Mouse (Mus musculus) stomach, embryonic 14.5 days (tissue): Measurements from ENCODE around the gene Slc44a3. TPM values are rescaled to one million over a fixed set of nuclear protein-coding genes. Genes with fewer than 3 reads are reported as not detected.

Experiments used
- ATAC-seq: fragments of 200-750 bp; cut with Nextera tagmentation; 2 replicates; pipeline ENCODE4 v1.8.0; 2017; ENCODE audit warnings: low read depth, moderate TSS enrichment; ENCODE audit not compliant: insufficient number of reproducible peaks, insufficient read depth, low FRiP score
- H3K27ac ChIP-seq: fragments of 300-500 bp; sonication (generic); 2 replicates; pipeline ENCODE4 v1.5.1; 2014; ENCODE audit warnings: mild to moderate bottlenecking, low read length, moderate library complexity, mixed read lengths
- H3K27me3 ChIP-seq: fragments of 300-500 bp; sonication (generic); 2 replicates; pipeline ENCODE4 v1.6.1; 2014; ENCODE audit warnings: low read length, control low read depth, mixed read lengths; ENCODE audit not compliant: control insufficient read depth, insufficient read depth
- H3K36me3 ChIP-seq: fragments of 300-500 bp; sonication (generic); 2 replicates; pipeline ENCODE4 v1.6.1; 2014; ENCODE audit warnings: mild to moderate bottlenecking, control low read depth, low read length, moderate library complexity, mixed read lengths; ENCODE audit not compliant: control insufficient read depth, insufficient read depth
- H3K4me1 ChIP-seq: fragments of 300-500 bp; sonication (generic); 2 replicates; pipeline ENCODE4 v1.6.1; 2014; ENCODE audit warnings: low read length, control low read depth, mixed read lengths; ENCODE audit not compliant: control insufficient read depth, insufficient read depth
- H3K4me2 ChIP-seq: fragments of 300-500 bp; sonication (generic); replicated peaks from 2 replicates; pipeline ENCODE4 v1.6.1; 2014; ENCODE audit warnings: low read depth, low read length, control low read depth
- H3K4me3 ChIP-seq: fragments of 300-500 bp; sonication (generic); 2 replicates; pipeline ENCODE4 v1.5.1; 2014; ENCODE audit warnings: low read depth, low read length, control low read depth
- H3K9ac ChIP-seq: fragments of 300-500 bp; sonication (generic); replicated peaks from 2 replicates; pipeline ENCODE4 v1.6.1; 2014; ENCODE audit warnings: low read depth, mild to moderate bottlenecking, control low read depth, low read length, moderate library complexity, mixed read lengths
- H3K9me3 ChIP-seq: fragments of 300-500 bp; sonication (generic); 2 replicates; pipeline ENCODE4 v1.6.1; 2016; ENCODE audit warnings: low read depth, low read length, control low read depth; ENCODE audit not compliant: control insufficient read depth
- WGBS: fragments of 180-500 bp; shearing (Covaris S2); extraction: QIAGEN DNeasy Blood & Tissue Kit; methylation state at CpG from one replicate; pipeline ENCODE4 v1.1.7; 2014; 5-methylcytosine and 5-hydroxymethylcytosine counted together
- polyA plus RNA-seq: library from polyadenylated mRNA; unstranded; fragments of >200 nt; fragmentation: Nextera tagmentation; extraction: Ambion mirVana; gene quantifications from 2 replicates; pipeline ENCODE4 v1.2.1, GENCODE M21; 2014

Gene Slc44a3
- polyA plus RNA-seq, 1 experiment from 2014 or later, result 29.9 TPM

DNA sequence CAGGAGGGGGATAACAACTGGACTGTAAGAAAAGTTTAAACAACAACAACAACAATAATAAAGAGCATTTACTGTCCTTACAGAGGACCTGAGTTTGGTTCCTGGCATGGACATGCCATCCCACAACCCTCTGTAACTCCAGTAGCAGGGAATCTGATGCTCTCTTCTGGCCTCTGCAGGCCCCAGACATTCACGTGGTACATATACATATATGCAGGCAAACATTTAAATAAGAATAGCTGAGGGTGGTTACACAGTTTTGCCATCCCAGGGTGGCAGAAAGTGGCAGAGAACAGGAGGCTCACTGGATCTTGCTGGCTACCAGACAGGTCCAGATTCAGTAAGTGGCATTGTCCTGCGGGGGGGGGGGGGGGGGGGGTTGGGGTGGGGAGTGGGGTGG lies 64.1 kb downstream of the Slc44a3 start:
- H3K9me3 ChIP-seq, result no peaks in the 10 kb centered on the region
- no peak overlapping the region for H3K4me2 ChIP-seq
- 12% methylated on average over 2 of the region's 2 CpGs for WGBS
- no peak overlapping the region for H3K9ac ChIP-seq
- H3K4me1 ChIP-seq, result peaks cover 13% of the 10 kb centered on the region
- H3K27ac ChIP-seq, result no peak overlapping the region; the same call in 1 of the 2 replicates
- H3K4me3 ChIP-seq, result no peak overlapping the region
- H3K27me3 ChIP-seq, result no peaks in the 10 kb centered on the region
- no peaks in the 10 kb centered on the region for H3K36me3 ChIP-seq
- no peak for ATAC-seq

DNA sequence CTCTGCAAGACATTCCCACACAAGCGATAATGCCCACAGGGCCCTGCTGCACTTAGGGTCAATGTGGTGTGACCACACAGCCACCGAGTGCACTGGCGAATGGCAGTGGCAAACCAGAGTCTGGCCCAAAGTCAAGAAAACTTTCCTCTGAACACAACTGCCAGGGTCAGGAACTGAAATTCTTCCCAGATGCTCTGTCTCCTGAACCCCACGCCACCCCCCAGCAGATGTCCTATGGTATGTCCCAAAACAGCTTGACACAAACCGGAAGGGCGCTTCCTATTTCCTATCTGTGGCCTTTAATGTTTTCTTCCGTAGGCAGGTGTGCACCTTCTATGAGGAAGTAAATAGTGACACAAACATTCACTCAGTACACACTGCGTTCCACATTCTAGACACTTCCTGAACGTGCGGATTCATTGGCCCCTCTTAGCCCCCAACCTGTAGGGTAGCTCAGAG lies 65.1 kb downstream of the Slc44a3 start:
- Histone ChIP-seq H3K9ac (no peak overlapping the region), H3K4me2 (no peak overlapping the region), H3K4me1 (peaks cover 13% of the 10 kb centered on the region), H3K4me3 (no peak overlapping the region), H3K36me3 (no peaks in the 10 kb centered on the region; the same call in 1 of the 2 replicates), H3K27ac (no peak overlapping the region), H3K27me3 (no peaks in the 10 kb centered on the region), H3K9me3 (no peaks in the 10 kb centered on the region)
- 77% methylated on average over 10 of the region's 10 CpGs for WGBS
- ATAC-seq, result no peak

DNA sequence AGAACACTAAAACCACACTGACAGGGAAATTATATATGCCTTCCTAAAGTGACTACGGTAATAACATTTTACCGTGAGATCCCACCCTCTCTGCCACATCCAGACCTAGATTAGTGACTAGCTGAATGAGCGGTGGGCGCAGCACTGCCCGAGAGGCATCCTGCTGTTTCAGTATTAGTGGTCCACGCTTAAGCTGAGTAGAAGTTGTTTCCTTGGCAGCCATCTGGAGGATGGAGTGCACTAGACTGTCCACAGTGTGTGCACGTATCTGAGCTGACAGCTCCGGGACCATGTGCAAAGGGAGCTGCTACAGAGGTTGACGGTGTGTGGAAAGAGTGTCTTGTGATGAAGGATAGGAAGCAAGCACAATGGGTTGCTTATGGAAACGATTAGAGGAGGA lies 66.4 kb downstream of the Slc44a3 start:
- Histone ChIP-seq H3K4me2 (no peak overlapping the region), H3K36me3 (peaks cover 1% of the 10 kb centered on the region), H3K4me1 (peaks cover 11% of the 10 kb centered on the region; the same call in 1 of the 2 replicates), H3K9me3 (no peaks in the 10 kb centered on the region), H3K9ac (no peak overlapping the region), H3K4me3 (no peak overlapping the region), H3K27me3 (no peaks in the 10 kb centered on the region), H3K27ac (no peak overlapping the region)
- ATAC-seq, result no peak
- WGBS, result 70% methylated on average over 10 of the region's 10 CpGs

DNA sequence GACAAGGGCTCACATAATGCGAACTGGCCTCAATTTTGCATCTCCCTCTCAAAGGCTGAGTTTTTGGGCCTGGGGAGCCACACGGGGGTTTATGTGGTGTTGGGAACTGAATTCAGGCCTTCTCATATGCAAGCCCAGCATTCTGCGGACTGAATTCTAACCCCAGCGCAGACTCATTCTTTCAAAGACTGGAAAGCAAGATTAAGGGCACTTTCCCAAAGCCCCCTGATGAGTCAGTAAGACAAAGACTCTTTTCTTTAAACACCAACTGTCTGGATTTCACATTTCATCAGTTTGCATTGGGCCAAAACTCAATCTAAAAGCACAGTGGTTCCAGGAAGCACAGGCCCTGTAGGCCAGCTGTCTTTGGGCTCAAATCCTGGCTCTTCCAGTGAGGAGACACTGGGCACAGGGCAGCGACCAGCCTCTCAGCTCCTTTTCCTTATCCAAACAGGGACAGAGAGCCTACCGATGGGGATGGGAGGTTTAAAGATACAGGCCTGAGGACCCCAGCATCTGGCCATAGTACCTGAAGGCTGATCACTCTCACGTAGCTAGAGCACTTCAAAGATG lies 67.4 kb downstream of the Slc44a3 start:
- no peak for ATAC-seq
- Histone ChIP-seq H3K9ac (no peak overlapping the region), H3K36me3 (peaks cover 10% of the 10 kb centered on the region), H3K4me2 (no peak overlapping the region), H3K27ac (no peak overlapping the region), H3K9me3 (no peaks in the 10 kb centered on the region), H3K4me3 (no peak overlapping the region), H3K27me3 (no peaks in the 10 kb centered on the region), H3K4me1 (peaks cover 7% of the 10 kb centered on the region; the same call in 1 of the 2 replicates)
- WGBS, result 68% methylated on average over 7 of the region's 7 CpGs

DNA sequence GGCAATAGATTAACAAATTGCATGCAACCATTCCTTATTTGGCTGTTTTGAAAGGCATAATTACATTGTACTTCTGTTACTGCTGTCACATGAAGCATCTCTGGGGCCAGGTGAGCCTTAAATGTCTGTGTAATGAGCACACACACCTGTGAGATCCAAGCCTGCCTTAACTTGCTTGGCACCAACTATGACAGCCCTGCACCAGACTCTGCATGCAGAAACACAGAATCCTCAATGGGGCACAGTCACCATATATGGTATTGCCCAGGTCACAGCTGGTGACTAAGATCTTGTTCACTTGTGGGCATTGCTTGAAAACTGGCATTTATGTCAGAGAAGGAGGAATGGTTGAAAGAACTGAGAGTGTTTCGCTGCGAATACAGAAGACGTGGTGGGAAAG lies 69.4 kb downstream of the Slc44a3 start:
- no peak overlapping the region for H3K4me3 ChIP-seq
- H3K4me1 ChIP-seq, result no peaks in the 10 kb centered on the region
- ATAC-seq, result no peak
- no peak overlapping the region for H3K4me2 ChIP-seq
- no peak overlapping the region for H3K27ac ChIP-seq
- H3K9me3 ChIP-seq, result no peaks in the 10 kb centered on the region
- H3K27me3 ChIP-seq, result no peaks in the 10 kb centered on the region
- H3K36me3 ChIP-seq, result peaks cover 26% of the 10 kb centered on the region
- 89% methylated on average over 3 of the region's 3 CpGs for WGBS
- no peak overlapping the region for H3K9ac ChIP-seq

DNA sequence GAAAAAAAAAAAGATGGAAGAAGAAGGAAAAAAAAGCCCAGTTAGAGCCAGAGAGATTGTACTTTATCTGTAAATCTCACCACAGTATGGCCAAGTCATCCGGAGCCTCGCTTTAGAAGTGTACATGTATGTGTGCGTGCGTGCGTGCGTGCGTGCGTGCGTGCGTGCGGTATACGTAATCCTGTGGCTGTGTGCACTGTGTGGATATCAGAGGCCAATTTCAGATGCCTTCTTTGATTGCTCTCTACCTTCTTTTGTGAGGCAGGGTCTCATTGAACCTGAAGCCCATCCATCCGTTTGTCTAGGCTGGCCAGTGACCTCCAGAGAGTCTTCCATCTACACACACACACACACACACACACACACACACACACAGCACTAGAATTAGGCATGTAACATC lies 70.7 kb downstream of the Slc44a3 start:
- no peaks in the 10 kb centered on the region for H3K9me3 ChIP-seq
- 94% methylated on average over 13 of the region's 13 CpGs for WGBS
- H3K9ac ChIP-seq, result no peak overlapping the region
- no peaks in the 10 kb centered on the region for H3K27me3 ChIP-seq
- H3K4me3 ChIP-seq, result no peak overlapping the region
- H3K36me3 ChIP-seq, result peaks cover 38% of the 10 kb centered on the region
- no peak overlapping the region for H3K27ac ChIP-seq
- H3K4me2 ChIP-seq, result no peak overlapping the region
- no peaks in the 10 kb centered on the region for H3K4me1 ChIP-seq
- ATAC-seq, result no peak

DNA sequence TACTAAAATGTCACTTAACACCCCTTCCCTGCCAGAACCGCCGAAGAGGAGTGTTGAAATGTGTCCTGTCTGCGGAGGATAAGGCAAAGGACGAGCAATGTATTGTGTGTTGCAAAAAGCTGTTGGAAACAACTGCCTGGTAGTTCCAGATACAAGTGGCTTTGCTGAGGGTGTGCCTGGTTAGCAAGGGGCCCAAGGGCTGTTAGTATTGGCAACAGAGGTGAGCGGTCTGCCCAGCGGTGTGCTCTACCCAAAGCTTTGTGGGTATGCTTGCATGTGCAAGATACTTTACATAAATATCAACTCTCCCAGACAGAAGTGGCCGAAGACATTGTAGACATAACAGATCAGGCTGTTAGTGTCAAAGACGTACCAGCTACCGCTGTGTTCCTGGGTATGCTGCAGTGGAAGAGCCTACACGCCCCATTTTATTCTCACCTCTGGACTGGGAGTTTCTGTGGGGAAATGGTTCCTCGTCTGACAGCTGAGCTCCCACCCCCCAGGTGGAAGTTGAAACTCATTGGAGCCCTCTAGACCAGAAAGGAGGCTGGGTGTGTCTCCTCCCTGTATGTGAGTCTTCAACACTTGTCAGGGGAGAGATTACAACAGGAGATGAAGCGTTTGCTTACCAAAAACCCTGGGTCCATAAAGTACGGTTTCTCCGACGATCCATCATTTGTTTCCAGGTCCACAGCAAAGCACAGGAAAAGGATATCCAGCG lies 71.6 kb downstream of the Slc44a3 start:
- H3K4me3 ChIP-seq, result no peak overlapping the region
- no peaks in the 10 kb centered on the region for H3K27me3 ChIP-seq
- peak; percentile 62; the same call in 1 of the 2 replicates for ATAC-seq
- 71% methylated on average over 16 of the region's 16 CpGs for WGBS
- no peaks in the 10 kb centered on the region for H3K4me1 ChIP-seq
- no peak overlapping the region for H3K4me2 ChIP-seq
- H3K36me3 ChIP-seq, result peaks cover 46% of the 10 kb centered on the region
- peak overlapping the region; percentile 52; the same call in 1 of the 2 replicates for H3K27ac ChIP-seq
- H3K9ac ChIP-seq, result no peak overlapping the region
- no peaks in the 10 kb centered on the region for H3K9me3 ChIP-seq

DNA sequence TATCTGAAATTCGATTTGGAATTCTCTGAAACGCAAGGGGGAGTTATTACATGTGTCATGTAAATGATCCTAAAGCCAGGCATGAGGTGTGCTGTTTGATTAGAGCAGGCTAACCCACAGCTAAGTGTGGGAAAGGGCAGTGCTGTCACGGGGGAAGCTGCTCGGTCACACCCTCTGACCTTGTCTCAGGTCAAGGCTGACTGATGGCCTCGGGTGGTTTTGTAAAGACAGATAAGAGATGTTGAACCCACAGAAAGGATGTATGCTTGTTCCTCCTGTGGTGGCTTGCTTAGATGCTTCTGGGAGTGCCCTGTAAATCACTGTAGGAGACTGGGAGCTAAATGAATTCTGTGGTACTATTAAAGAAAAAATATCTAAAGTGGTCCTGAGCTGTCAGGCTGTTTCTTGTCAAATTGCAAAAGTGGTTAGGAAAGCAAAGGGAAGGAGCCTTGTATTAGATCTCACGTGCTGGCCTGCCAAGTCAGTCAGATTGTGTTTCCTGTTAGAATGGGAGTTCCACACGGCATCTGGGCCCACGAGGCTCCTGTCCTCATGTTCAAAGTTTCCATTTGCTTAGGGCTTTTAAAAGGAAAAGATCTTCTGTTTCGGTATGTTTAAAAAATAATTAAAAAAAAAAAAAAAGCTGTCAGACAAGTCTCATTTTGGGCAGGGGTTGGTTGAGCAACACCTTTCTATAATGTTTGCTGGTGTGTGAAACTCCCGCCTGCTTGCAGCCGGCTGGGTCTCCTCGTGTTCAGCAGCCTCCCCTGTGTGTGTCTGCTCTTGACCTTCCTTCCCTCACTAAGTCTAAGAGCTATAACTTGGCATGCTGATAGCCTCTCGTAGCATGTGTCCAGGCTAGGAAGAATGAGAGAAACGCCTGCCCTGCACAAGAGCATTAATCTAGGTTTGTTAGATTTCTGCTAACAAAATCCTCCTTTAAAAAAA lies 73.4 kb downstream of the Slc44a3 start:
- H3K4me1 ChIP-seq, result no peaks in the 10 kb centered on the region
- H3K9me3 ChIP-seq, result no peaks in the 10 kb centered on the region
- H3K9ac ChIP-seq, result no peak overlapping the region
- no peak overlapping the region; the same call in 1 of the 2 replicates for H3K27ac ChIP-seq
- no peak overlapping the region for H3K4me3 ChIP-seq
- no peaks in the 10 kb centered on the region for H3K27me3 ChIP-seq
- no peak for ATAC-seq
- H3K4me2 ChIP-seq, result no peak overlapping the region
- WGBS, result 52% methylated on average over 14 of the region's 14 CpGs
- H3K36me3 ChIP-seq, result peaks cover 58% of the 10 kb centered on the region
